In the genomic region with DNA sequence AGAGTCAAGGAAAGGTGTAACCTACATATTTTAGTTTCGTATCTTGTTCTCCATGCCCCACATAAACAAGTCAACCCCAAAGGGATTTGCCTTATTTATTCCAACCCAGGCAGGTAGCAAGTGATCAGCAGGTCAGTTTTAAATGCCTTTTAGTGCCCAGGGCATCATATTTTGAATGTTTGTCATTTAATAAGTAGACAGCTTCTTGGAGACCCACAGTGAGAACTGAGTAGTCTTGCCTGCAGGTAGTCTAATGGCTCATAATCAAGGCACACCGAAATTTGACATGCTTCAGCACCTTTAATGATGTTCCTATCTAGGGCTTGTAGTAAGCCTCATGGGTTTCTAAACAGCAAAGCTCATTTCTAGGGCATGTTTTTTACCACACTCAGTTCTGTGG, we compare ENCODE assay signal across 26 mouse cellular contexts. TPM values are rescaled to one million over a fixed set of nuclear protein-coding genes. Genes with fewer than 3 reads are reported as not detected.
DNase-seq lines count a peak whose midpoint lies in the region; ATAC-seq and TF ChIP-seq lines count a peak whose summit lies in the region.
"Had no signal": no experiment of that assay in that cellular context is flagged by ENCODE, and none has a peak within 500 bp of the region (broad histone marks: within the 10 kb centered on the region; RNA-seq: fewer than 3 reads in every experiment).

No protein-coding gene starts in this region.

- ATAC-seq in kidney, embryonic 15.5 days (replicated peaks; ENCODE audit: low FRiP score): no peak
- no peak for ATAC-seq in kidney, embryonic 16.5 days (ENCODE audit: low FRiP score, low TSS enrichment)
- ATAC-seq in Patski: no peak
- ATAC-seq: CD4-positive, CD25-positive, alpha-beta regulatory T cell, adult 4 months; forebrain, embryonic 14.5 days; forebrain, embryonic 16.5 days had no signal

- H3K9ac ChIP-seq in kidney, embryonic 15.5 days: no peak overlapping the region
- no peak overlapping the region for H3K9ac ChIP-seq in kidney, embryonic 16.5 days (replicated peaks; ENCODE audit: low read length)
- H3K9ac ChIP-seq: embryonic facial prominence, embryonic 13.5 days; embryonic facial prominence, embryonic 15.5 days; forebrain, embryonic 12.5 days had no signal

- H3K36me3 ChIP-seq in kidney, embryonic 15.5 days: no peaks in the 10 kb centered on the region
- no peaks in the 10 kb centered on the region for H3K36me3 ChIP-seq in kidney, embryonic 16.5 days (ENCODE audit: insufficient read depth, low read length)
- H3K36me3 ChIP-seq: embryonic facial prominence, embryonic 13.5 days; embryonic facial prominence, embryonic 15.5 days; forebrain, embryonic 10.5 days; forebrain, embryonic 12.5 days; G1E had no signal

- H3K4me2 ChIP-seq in kidney, embryonic 15.5 days: no peak overlapping the region
- no peak overlapping the region for H3K4me2 ChIP-seq in kidney, embryonic 16.5 days (replicated peaks; ENCODE audit: low read depth, low read length)
- H3K4me2 ChIP-seq: embryonic facial prominence, embryonic 13.5 days; embryonic facial prominence, embryonic 15.5 days; forebrain, embryonic 12.5 days had no signal

- no peaks in the 10 kb centered on the region for H3K27me3 ChIP-seq in kidney, embryonic 15.5 days
- H3K27me3 ChIP-seq in kidney, embryonic 16.5 days (ENCODE audit: insufficient read depth, low read length): no peaks in the 10 kb centered on the region
- peaks cover 13% of the 10 kb centered on the region for H3K27me3 ChIP-seq in Patski
- H3K27me3 ChIP-seq: CH12.LX; embryonic facial prominence, embryonic 13.5 days; embryonic facial prominence, embryonic 15.5 days; forebrain, embryonic 12.5 days had no signal

- 78% methylated on average over 2 of the region's 2 CpGs for WGBS in kidney, embryonic 15.5 days
- WGBS in kidney, embryonic 16.5 days: 77% methylated on average over 2 of the region's 2 CpGs

- H3K9me3 ChIP-seq in kidney, embryonic 15.5 days (replicated peaks): no peaks in the 10 kb centered on the region
- H3K9me3 ChIP-seq in kidney, embryonic 16.5 days (ENCODE audit: low read length): no peaks in the 10 kb centered on the region
- H3K9me3 ChIP-seq: embryonic facial prominence, embryonic 13.5 days; embryonic facial prominence, embryonic 15.5 days; forebrain, embryonic 10.5 days; forebrain, embryonic 12.5 days; G1E had no signal

- POLR2A ChIA-PET in Patski (lab: Charles Lee): no interaction called here

- in situ Hi-C loops in Patski (cut with MboI; ENCODE audit: low pct_unique_long_range_greater_than_20kb): no loop called here

- H3K27ac ChIP-seq in kidney, embryonic 15.5 days: no peak overlapping the region
- no peak overlapping the region for H3K27ac ChIP-seq in kidney, embryonic 16.5 days (ENCODE audit: low read length)
- H3K27ac ChIP-seq: embryonic facial prominence, embryonic 13.5 days; embryonic facial prominence, embryonic 15.5 days; forebrain, embryonic 10.5 days; forebrain, embryonic 12.5 days had no signal

- no peak for TF ChIP-seq CTCF in Patski (IDR thresholded peaks at IDR 0.05)

- peak; percentile 53 for DNase-seq in kidney, adult 11 months
- DNase-seq in kidney, adult 9 months: peak; percentile 38
- DNase-seq in Patski (ENCODE audit: low read depth, low spot score): peak; percentile 15
- DNase-seq: adrenal gland, adult 2 months; adrenal gland, postnatal 10 days; adrenal gland, postnatal 25 days; B cell, adult 2 months; cerebellum, adult 11 months; cerebellum, adult 18-20 months; cerebellum, adult 8-10 months; cerebellum, adult 9-11 months; cerebellum, postnatal 14 days; cerebellum, postnatal 36 days; embryo, embryonic 11 days had no signal

- no peak overlapping the region for H3K4me3 ChIP-seq in kidney, embryonic 15.5 days (replicated peaks)
- H3K4me3 ChIP-seq in kidney, embryonic 16.5 days (ENCODE audit: low read length): no peak overlapping the region
- H3K4me3 ChIP-seq: embryonic facial prominence, embryonic 13.5 days; embryonic facial prominence, embryonic 15.5 days; erythroblast, embryonic 14.5 days; forebrain, embryonic 10.5 days; forebrain, embryonic 12.5 days had no signal

- CTCF ChIA-PET in Patski (lab: Charles Lee): no interaction called here

- H3K4me1 ChIP-seq in kidney, embryonic 15.5 days: no peaks in the 10 kb centered on the region
- H3K4me1 ChIP-seq in kidney, embryonic 16.5 days (ENCODE audit: insufficient read depth, low read length): no peaks in the 10 kb centered on the region
- H3K4me1 ChIP-seq: forebrain, embryonic 10.5 days; forebrain, embryonic 12.5 days had no signal

RNA-seq across cellular contexts. Expression of a gene that starts 21.3 kb away (rescaled TPM):
- 0.30 and 0.39 TPM in 2 replicates for polyA plus RNA-seq in kidney, embryonic 15.5 days (2015; fragmentation: Nextera tagmentation; extraction: Ambion mirVana)
- 0.48 and 0.50 TPM in 2 replicates for polyA plus RNA-seq in kidney, embryonic 16.5 days (2015; fragmentation: Nextera tagmentation; extraction: Ambion mirVana)
- not detected for polyA plus RNA-seq in Patski (2021)
- polyA plus RNA-seq: erythroblast, embryonic 14.5 days; G1E had no signal
